Mouse (Mus musculus): ENCODE data around the gene Evpl. TPM values are rescaled to one million over a fixed set of nuclear protein-coding genes. Genes with fewer than 3 reads are reported as not detected.

The Evpl gene
- polyA plus RNA-seq (2012; rRNA removed), result 0.95 and 1.3 TPM in 2 replicates

GRCm38 (mm10) chr11:116237742-116238395 lies at the start of gene Evpl:
Gene Evpl (minus strand): TSS chr11:116238077.

DNA sequence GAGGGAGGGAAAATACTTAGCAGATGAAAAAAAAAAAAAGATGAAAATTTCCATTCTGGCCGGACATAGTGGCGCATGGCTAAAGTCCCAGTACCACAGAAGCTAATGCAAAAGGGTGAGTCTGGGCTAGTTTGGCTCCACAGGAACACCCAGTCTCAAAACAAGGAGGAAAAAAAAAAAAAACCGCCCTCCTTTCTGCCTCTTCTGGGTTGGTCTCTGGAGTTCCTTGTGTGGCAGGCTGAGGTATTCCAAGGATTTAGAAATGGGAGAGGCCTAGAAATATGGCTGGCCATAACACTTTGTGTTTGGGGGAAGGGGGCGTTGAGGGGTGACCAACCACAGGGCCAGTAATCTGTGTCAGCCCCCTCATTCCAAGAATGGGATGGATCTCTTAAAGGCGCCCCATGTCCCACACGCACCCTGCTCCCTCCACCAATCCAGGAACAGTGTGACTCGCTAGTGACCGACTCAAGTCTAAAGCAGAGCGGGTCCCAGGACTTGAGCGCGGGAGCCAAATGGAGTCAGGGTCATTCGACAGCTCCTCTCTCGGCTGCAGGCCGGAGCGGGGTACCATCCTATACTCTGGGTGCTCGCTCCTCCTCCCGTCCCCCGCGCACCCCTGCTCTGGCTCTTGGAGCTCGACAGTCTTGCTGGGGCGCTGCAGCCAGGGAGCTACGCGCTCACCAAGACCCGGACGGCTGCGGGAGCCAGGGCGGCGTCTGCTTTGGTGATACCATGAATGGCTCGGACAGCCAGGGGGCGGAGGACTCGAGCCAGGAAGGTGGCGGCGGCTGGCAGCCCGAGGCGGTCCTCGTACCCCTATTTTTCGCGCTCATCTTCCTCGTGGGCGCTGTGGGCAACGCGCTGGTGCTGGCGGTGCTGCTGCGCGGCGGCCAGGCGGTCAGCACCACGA lies 43.1 kb upstream of the Evpl start, which contains the start of gene Galr2:
Galr2 (plus strand) TSS at position 189 of the 913 bp plus-strand sequence.

GRCm38 (mm10) chr11:116274045-116274666 lies 36.3 kb upstream of the Evpl start, which contains the start of gene Srp68:
Gene Srp68 (minus strand): TSS chr11:116274217.

DNA sequence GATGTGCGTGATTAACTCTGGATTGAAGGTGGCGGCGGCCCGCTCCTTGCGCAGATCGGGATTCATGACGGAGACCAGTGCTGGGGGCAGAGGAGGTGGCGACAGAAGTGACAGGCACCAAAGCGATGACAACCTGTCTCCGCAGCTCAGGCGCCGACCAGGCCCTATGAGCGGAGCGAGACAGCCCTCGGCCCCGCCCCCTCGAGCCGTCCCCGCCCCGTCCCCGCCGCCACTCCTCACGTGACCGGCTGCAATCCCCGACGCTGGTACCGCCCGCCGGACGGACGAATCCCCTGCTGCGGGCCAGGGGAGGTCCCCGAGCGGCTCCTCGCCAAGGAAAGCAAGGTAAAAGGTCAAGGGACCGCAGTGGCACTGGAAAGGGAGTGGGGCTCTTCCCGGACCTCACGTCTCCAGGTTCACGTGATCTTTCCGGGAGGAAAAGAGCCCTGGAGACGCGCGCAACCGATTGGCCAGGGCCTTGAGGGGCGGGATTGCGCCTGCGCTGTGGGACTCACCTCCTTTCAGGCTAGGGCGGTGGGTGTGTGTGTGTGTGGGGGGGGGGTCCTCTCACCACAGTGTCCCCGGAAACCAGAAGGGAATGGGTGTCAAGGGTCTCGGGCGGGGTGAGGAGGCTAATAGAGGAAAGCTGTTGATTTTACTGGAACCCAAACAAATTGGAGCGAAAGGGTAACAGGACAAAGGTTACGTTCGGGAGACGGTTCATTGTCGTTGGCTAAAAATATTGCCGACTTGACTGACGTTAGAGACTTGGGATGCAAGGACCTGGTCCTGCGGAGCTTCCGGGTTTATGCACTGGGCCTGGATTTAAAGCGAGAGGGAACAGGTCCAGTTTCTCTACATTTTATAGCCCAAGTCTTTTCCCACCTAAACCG lies 39.0 kb downstream of the Evpl start, which contains the start of the genes Ten1 and Acox1:
Ten1 (plus strand) TSS at position 217 of the 893 bp plus-strand sequence.
Acox1 (minus strand) TSS at position 407 of the 893 bp plus-strand sequence.

Other genes starting within 250 kb of the Evpl start
- gene Galk1, start 225.4 kb downstream of the Evpl start, polyA plus RNA-seq (2012; rRNA removed), result 36.4 TPM in 2 replicates
- 867 and 875 TPM in 2 replicates for gene H3f3b, start 210.1 kb downstream of the Evpl start, polyA plus RNA-seq (2012; rRNA removed)
- 48.3 and 48.5 TPM in 2 replicates for gene Unk, start 207.8 kb downstream of the Evpl start, polyA plus RNA-seq (2012; rRNA removed)
- 0.57 and 0.70 TPM in 2 replicates for gene Unc13d, start 160.1 kb downstream of the Evpl start, polyA plus RNA-seq (2012; rRNA removed)
- 132 and 148 TPM in 2 replicates for gene Wbp2, start 151.1 kb downstream of the Evpl start, polyA plus RNA-seq (2012; rRNA removed)
- 8.4 and 9.3 TPM in 2 replicates for gene Trim47, start 110.9 kb downstream of the Evpl start, polyA plus RNA-seq (2012; rRNA removed)
- gene Trim65, start 106.9 kb downstream of the Evpl start, polyA plus RNA-seq (2012; rRNA removed), result 3.0 and 3.3 TPM in 2 replicates
- 31.1 and 35.5 TPM in 2 replicates for gene Mrpl38, start 99.2 kb downstream of the Evpl start, polyA plus RNA-seq (2012; rRNA removed)
- gene Fbf1, start 69.9 kb downstream of the Evpl start, polyA plus RNA-seq (2012; rRNA removed), result 150 and 152 TPM in 2 replicates
- 57.2 and 60.7 TPM in 2 replicates for gene Ten1, start 39.2 kb downstream of the Evpl start, polyA plus RNA-seq (2012; rRNA removed)
- gene Acox1, start 39.0 kb downstream of the Evpl start, polyA plus RNA-seq (2012; rRNA removed), result 89.6 and 91.1 TPM in 2 replicates
- gene Srp68, start 36.1 kb upstream of the Evpl start, polyA plus RNA-seq (2012; rRNA removed), result 65.6 and 66.3 TPM in 2 replicates
- 0.21 and 0.25 TPM in 2 replicates for gene Galr2, start 42.9 kb upstream of the Evpl start, polyA plus RNA-seq (2012; rRNA removed)
- gene Exoc7, start 69.2 kb upstream of the Evpl start, polyA plus RNA-seq (2012; rRNA removed), result 83.4 and 97.8 TPM in 2 replicates
- 12.1 and 16.5 TPM in 2 replicates for gene Foxj1, start 97.3 kb upstream of the Evpl start, polyA plus RNA-seq (2012; rRNA removed)
- 82.0 and 88.9 TPM in 2 replicates for gene Rnf157, start 175.0 kb upstream of the Evpl start, polyA plus RNA-seq (2012; rRNA removed)
- 119 and 147 TPM in 2 replicates for gene Ubald2, start 196.0 kb upstream of the Evpl start, polyA plus RNA-seq (2012; rRNA removed)
- gene Qrich2, start 228.2 kb upstream of the Evpl start, polyA plus RNA-seq (2012; rRNA removed), result 0.10 and 0.29 TPM in 2 replicates

Data from central nervous system, embryonic 18 days (tissue).